Mouse (Mus musculus) spleen, adult 12 weeks (tissue): Measurements from ENCODE around the gene Abhd11.
"Not testable (repeated sequence)": the region's sequence is repeated elsewhere in the genome, so short reads cannot be mapped to it uniquely, and the experiment has no call there.

Source experiments
- DNase-seq: peaks from one replicate; pipeline ENCODE4 v3.0.0; 2022; ENCODE audit warnings: low spot score

Abhd11 gene

GRCm38 (mm10) chr5:135008671-135009589 is at the start of gene Abhd11:
Gene Abhd11 (plus strand): TSS chr5:135009152.
- peak; percentile 98 for DNase-seq

- DNase-seq, result no peak
These were observed 48.5 kb upstream of the Abhd11 start for GRCm38 (mm10) chr5:134960430-134960829.

DNA sequence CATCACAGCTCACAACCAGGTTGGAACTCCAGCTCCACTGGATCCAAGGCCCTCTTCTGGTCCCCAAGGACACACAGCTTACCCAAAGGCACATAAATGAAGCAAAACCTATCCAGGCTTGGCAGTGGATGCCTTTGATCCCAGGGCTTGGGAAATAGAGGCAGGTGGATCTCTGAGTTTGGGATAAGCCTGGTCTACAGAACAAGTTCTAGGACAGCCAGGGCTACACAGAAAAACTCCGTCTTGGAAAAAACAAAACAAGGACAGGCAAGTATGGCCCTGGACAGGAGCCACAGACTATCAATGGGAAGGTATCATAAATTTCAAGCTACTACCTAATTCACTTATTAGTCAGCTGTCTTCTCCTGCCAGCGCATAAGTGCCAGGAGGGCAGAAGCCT is 47.4 kb upstream of the Abhd11 start:
- DNase-seq, result no peak

DNA sequence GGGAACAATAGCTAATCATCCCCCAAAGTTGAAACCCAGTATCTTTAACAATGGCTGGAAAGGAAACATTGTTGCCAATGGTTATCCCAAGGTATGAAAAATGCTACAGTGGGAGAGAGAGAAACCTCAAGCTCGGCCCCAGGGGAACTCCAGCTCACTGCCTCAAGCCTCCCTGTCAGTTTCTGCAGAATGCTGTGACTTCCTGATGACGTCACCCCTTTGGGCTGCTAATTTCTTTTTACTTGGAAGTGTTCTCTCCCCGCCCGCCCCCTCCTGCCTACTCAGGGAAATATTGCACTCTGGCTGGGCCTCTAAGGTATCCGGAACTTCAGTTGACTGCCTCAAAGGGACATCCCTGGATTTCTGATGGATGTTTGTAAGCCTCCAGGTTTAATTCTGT is 45.4 kb upstream of the Abhd11 start:
- DNase-seq, result no peak

DNA sequence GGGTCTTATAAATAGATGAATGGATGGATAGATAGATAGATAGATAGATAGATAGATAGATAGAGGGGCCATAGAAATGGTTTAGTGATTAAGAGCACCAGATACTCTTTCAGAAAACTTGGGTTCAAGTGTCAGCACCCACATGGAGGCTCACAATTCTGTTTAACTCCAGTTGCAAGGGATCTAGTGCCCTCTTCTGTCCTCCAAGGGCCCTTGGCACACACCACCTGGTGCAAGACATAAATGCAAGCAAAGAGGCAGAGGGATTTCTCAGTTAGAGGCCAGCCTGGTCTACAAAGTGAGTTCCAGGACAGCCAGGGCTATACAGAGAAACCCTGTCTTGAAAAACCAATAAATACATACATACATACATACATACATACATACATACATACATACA is 44.3 kb upstream of the Abhd11 start:
- not testable (repeated sequence) for DNase-seq

- peak; percentile 63 for DNase-seq
These were observed 43.5 kb upstream of the Abhd11 start for GRCm38 (mm10) chr5:134965473-134965851.

GRCm38 (mm10) chr5:134965852-134966821 is 42.8 kb upstream of the Abhd11 start:
- peak; percentile 42 for DNase-seq

- no peak for DNase-seq
These were observed 41.6 kb upstream of the Abhd11 start for GRCm38 (mm10) chr5:134967164-134967944.

DNA sequence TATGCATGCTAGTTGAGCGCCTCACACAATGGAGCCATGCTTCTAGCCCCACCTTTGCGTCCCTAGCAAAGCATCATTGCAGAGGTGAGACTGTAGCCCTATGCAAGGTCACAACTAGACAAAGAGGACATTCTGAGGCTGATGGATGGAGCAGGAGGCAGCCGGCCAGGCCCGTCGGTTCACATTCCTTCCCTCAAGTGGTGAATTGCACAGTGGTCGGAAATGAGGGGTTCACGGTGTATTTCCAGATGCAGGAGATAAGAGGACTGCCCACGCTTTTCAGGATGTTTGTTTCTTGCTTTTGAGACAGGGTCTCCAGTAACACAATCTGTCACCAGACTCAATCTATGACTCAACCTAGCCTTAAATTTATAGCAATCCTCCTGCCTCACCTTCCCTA is 38.3 kb upstream of the Abhd11 start:
- DNase-seq, result no peak

GRCm38 (mm10) chr5:134973081-134973480 is 35.9 kb upstream of the Abhd11 start:
- DNase-seq, result no peak

DNA sequence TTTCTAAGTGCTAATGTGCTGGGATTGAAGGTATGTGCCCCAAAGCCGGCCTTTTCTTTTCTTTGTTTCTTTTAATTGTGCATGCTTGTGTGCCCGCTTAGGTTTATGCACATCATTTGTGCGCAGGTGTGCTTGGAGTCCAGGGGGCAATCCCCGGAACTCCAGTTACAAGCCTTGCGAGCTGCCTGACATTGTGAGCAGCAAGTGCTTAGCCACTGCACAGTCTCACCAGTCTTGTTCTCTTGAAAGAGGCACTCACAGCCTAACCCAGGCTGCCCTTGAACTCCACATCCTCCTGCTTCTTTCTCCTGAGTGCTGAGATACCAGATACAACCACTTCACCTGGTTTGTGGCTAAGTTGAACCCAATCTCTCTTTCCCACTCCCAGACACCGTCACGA is 35.4 kb upstream of the Abhd11 start:
- no peak for DNase-seq

DNA sequence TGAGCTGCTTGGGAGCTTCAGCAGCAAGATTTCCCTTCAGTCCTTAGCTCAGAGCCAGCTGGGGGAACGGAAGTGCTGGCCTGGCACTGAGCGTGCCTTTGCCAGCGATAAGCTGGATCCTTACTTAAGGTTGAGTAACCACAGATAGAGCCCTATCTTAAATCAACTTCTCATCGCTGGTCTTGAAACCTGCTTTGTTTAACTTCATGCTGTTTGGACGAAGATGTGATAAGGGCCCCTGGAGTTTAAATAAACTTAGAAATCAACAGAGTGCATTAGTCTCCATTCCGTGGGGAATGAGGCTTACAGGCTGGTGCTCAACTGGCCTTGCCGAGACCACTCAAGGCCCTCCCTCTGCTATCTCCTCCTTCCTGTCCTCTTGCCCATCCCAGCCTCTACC is 34.7 kb upstream of the Abhd11 start:
- DNase-seq, result no peak

DNA sequence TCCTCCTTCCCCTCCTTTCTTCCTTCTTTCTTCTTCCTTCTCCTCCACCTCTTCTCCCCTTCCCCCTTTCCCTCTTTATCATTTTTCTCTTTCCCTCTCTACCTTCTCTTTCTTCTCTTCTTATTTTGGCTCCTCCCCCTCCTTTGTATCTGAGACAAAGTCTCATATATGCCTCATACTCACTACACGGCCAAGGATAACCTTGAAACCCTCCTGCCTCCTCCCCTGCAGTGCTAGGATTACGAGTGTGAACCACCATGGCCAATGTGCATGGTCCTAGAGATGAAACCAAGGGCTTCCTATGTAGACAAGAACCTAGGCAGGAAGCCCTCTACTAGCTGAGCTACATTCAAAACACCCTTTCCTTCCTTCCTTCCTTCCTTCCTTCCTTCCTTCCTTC is 34.0 kb upstream of the Abhd11 start:
- no peak for DNase-seq

- DNase-seq, result no peak
These were observed 32.8 kb upstream of the Abhd11 start for GRCm38 (mm10) chr5:134976164-134976563.

- no peak for DNase-seq
These were observed 32.2 kb upstream of the Abhd11 start for GRCm38 (mm10) chr5:134976577-134977250.

GRCm38 (mm10) chr5:134977837-134978236 is 31.1 kb upstream of the Abhd11 start:
- no peak for DNase-seq

DNA sequence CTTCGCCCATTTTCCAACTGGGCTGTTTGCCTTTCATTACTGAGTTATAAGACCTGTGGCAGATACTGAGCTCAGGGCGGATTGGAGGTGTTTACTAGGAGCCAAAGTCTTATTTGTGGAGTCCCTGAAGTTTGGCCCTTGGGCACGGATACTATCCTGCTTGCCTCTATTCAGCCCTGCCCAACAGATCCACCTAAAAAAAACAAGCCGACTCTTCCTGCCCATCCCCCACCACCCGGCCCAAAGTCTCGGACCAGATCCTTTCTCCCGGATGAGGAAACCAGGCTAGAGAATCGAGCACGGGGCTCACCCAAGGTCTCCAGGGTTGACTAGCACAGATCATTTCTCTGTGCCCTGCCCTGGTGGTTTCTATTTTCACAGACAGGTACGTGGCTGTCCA is 27.8 kb upstream of the Abhd11 start:
- DNase-seq, result no peak

DNA sequence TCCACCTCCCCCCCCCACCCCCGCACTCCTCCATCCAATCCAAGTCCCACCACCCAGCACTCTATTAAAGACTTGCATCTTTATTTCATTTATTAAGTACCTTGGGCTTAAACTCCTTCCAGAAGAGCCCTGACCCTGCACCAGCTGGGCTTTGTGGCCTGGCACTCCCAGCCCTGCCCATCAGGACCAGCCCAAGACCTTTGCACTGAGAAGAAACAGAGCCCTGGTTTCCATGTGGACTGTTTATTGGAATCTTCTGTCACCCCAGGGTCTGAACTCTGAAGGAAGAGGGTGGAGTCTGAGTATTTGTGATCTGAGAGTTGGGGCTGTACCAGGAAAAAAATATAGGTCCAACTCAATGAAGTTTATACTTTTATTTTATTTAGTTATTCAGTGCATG is 25.8 kb upstream of the Abhd11 start:
- DNase-seq, result no peak

DNA sequence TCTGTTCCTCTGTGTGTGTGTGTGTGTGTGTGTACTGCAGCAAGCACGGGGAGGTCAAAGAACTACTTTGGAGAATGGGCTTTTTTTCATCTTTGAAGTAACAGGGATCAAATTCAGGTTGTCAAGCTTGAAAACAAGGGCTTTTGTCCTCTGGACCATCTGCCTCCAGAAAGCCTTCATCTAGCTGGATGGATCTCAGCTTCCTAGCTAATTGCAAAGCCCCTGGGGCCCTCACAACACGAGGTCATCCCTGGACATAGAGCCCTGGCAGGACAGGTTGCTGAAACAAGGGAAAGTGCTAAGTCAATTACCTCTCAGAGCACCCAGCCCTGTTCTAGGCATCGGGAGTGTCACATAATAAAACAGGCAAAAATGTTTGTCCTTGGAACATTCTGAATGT is 25.2 kb upstream of the Abhd11 start:
- no peak for DNase-seq

GRCm38 (mm10) chr5:134985633-134986297 is 23.2 kb upstream of the Abhd11 start, which contains the start of gene Cldn3:
Gene Cldn3 (plus strand): TSS chr5:134986214.
- DNase-seq, result no peak
